Mouse (Mus musculus) neural tube, embryonic 12.5 days (tissue): ENCODE measurements around the gene Gm7030. TPM values are rescaled to one million over a fixed set of nuclear protein-coding genes. Genes with fewer than 3 reads are reported as not detected.
"Not testable (repeated sequence)": the region's sequence is repeated elsewhere in the genome, so short reads cannot be mapped to it uniquely, and the experiment has no call there.

Source experiments
- ATAC-seq: fragments of 200-750 bp; cut with Nextera tagmentation; 2 replicates; pipeline ENCODE4 v1.8.0; 2017; ENCODE audit warnings: low read depth, mild to moderate bottlenecking, moderate TSS enrichment, moderate library complexity; ENCODE audit not compliant: low FRiP score
- H3K27ac ChIP-seq: fragments of 300-500 bp; sonication (generic); 2 replicates; pipeline ENCODE4 v1.5.1; 2016
- H3K27me3 ChIP-seq: fragments of 300-500 bp; sonication (generic); replicated peaks from 2 replicates; pipeline ENCODE4 v1.6.1; 2016; ENCODE audit warnings: mild to moderate bottlenecking
- H3K36me3 ChIP-seq: fragments of 300-500 bp; sonication (generic); 2 replicates; pipeline ENCODE4 v1.6.1; 2016; ENCODE audit warnings: mild to moderate bottlenecking
- H3K4me1 ChIP-seq: fragments of 300-500 bp; sonication (generic); 2 replicates; pipeline ENCODE4 v1.6.1; 2016
- H3K4me2 ChIP-seq: fragments of 300-500 bp; sonication (generic); replicated peaks from 2 replicates; pipeline ENCODE4 v1.6.1; 2016; ENCODE audit warnings: mild to moderate bottlenecking
- H3K4me3 ChIP-seq: fragments of 300-500 bp; sonication (generic); 2 replicates; pipeline ENCODE4 v1.5.1; 2016
- H3K9ac ChIP-seq: fragments of 300-500 bp; sonication (generic); 2 replicates; pipeline ENCODE4 v1.6.1; 2016; ENCODE audit warnings: mild to moderate bottlenecking
- H3K9me3 ChIP-seq: fragments of 300-500 bp; sonication (generic); 2 replicates; pipeline ENCODE4 v1.6.1; 2016; ENCODE audit warnings: mild to moderate bottlenecking
- WGBS: fragments of 180-500 bp; shearing (Covaris S2); methylation state at CpG from one replicate; pipeline ENCODE4 v1.1.7; 2016; 5-methylcytosine and 5-hydroxymethylcytosine counted together
- polyA plus RNA-seq: library from polyadenylated mRNA; unstranded; fragments of >200 nt; fragmentation: Nextera tagmentation; extraction: Ambion mirVana; gene quantifications from 2 replicates; pipeline ENCODE4 v1.2.1, GENCODE M21; 2016

Gm7030 gene
- polyA plus RNA-seq, 1 experiment from 2014 or later = not detected

- WGBS = no CpG with 5 or more reads among the region's 2 CpGs
- H3K4me3 ChIP-seq, H3K27me3 ChIP-seq, H3K4me2 ChIP-seq, H3K36me3 ChIP-seq, ATAC-seq, H3K9ac ChIP-seq, H3K4me1 ChIP-seq, H3K9me3 ChIP-seq, H3K27ac ChIP-seq: not testable (repeated sequence)
These were observed 37.3 kb downstream of the Gm7030 start for GRCm38 (mm10) chr17:36091933-36092332.

- H3K4me2 ChIP-seq, ATAC-seq, H3K27ac ChIP-seq, H3K9me3 ChIP-seq, H3K36me3 ChIP-seq, H3K9ac ChIP-seq, H3K4me3 ChIP-seq: not testable (repeated sequence)
- Histone ChIP-seq H3K27me3 (peaks cover 12% of the 10 kb centered on the region), H3K4me1 (peaks cover 11% of the 10 kb centered on the region)
- WGBS = 74% methylated on average over 1 of the region's 1 CpGs
These were observed 43.2 kb downstream of the Gm7030 start for GRCm38 (mm10) chr17:36085976-36086375.

GRCm38 (mm10) chr17:36083870-36084451 is 45.3 kb downstream of the Gm7030 start:
- peak overlapping the region; percentile 98 for H3K4me2 ChIP-seq
- peak overlapping the region; percentile 64 for H3K9ac ChIP-seq
- H3K36me3 ChIP-seq = no peaks in the 10 kb centered on the region
- peaks cover 12% of the 10 kb centered on the region for H3K27me3 ChIP-seq
- peak overlapping the region; percentile 48 for H3K4me3 ChIP-seq
- H3K4me1 ChIP-seq = peaks cover 11% of the 10 kb centered on the region
- WGBS = 1% methylated on average over 42 of the region's 42 CpGs
- H3K9me3 ChIP-seq = no peaks in the 10 kb centered on the region
- peak; percentile 65 for ATAC-seq
- no peak overlapping the region for H3K27ac ChIP-seq

GRCm38 (mm10) chr17:36083266-36083869 is 45.9 kb downstream of the Gm7030 start:
- Histone ChIP-seq H3K9me3 (no peaks in the 10 kb centered on the region), H3K9ac (peak overlapping the region; percentile 64), H3K4me2 (peak overlapping the region; percentile 98), H3K27me3 (peaks cover 12% of the 10 kb centered on the region), H3K27ac (no peak overlapping the region), H3K4me3 (peak overlapping the region; percentile 48), H3K36me3 (no peaks in the 10 kb centered on the region), H3K4me1 (peaks cover 11% of the 10 kb centered on the region)
- WGBS = under 1% methylated on average over 46 of the region's 46 CpGs
- ATAC-seq = peak; percentile 85

GRCm38 (mm10) chr17:36082519-36083232 is 46.5 kb downstream of the Gm7030 start:
- peak overlapping the region; percentile 98 for H3K4me2 ChIP-seq
- H3K27ac ChIP-seq, H3K9me3 ChIP-seq, ATAC-seq, H3K9ac ChIP-seq, H3K36me3 ChIP-seq: not testable (repeated sequence)
- peaks cover 12% of the 10 kb centered on the region for H3K27me3 ChIP-seq
- H3K4me1 ChIP-seq = peaks cover 11% of the 10 kb centered on the region
- 36% methylated on average over 6 of the region's 6 CpGs for WGBS
- H3K4me3 ChIP-seq = peak overlapping the region; percentile 48; the same call in 1 of the 2 replicates

- H3K9ac ChIP-seq, H3K36me3 ChIP-seq, H3K27ac ChIP-seq, H3K4me3 ChIP-seq, H3K4me2 ChIP-seq, ATAC-seq, H3K9me3 ChIP-seq: not testable (repeated sequence)
- Histone ChIP-seq H3K27me3 (peaks cover 12% of the 10 kb centered on the region), H3K4me1 (peaks cover 11% of the 10 kb centered on the region)
These were observed 47.3 kb downstream of the Gm7030 start for GRCm38 (mm10) chr17:36081901-36082300.

- no peaks in the 10 kb centered on the region for H3K27me3 ChIP-seq
- no peak overlapping the region for H3K4me3 ChIP-seq
- no peak overlapping the region for H3K9ac ChIP-seq
- ATAC-seq = no peak
- no peaks in the 10 kb centered on the region for H3K36me3 ChIP-seq
- H3K4me2 ChIP-seq = no peak overlapping the region
- 20% methylated on average over 2 of the region's 2 CpGs for WGBS
- no peaks in the 10 kb centered on the region for H3K9me3 ChIP-seq
- H3K4me1 ChIP-seq = no peaks in the 10 kb centered on the region
- H3K27ac ChIP-seq = no peak overlapping the region
These were observed 68.4 kb downstream of the Gm7030 start for GRCm38 (mm10) chr17:36060829-36061228.

Other genes with a start within 250 kb of the Gm7030 start
- gene Dhx16, start 249.6 kb downstream of the Gm7030 start, polyA plus RNA-seq = 43.3 and 45.9 TPM in 2 replicates
- gene 2310061I04Rik, start 232.0 kb downstream of the Gm7030 start, polyA plus RNA-seq = 26.8 and 30.3 TPM in 2 replicates
- gene Atat1, start 219.3 kb downstream of the Gm7030 start, polyA plus RNA-seq = 299 and 304 TPM in 2 replicates
- gene Mrps18b, start 213.0 kb downstream of the Gm7030 start, polyA plus RNA-seq = 55.3 and 56.1 TPM in 2 replicates
- gene Ppp1r10, start 213.0 kb downstream of the Gm7030 start, polyA plus RNA-seq = 60.2 and 61.6 TPM in 2 replicates
- 105 and 112 TPM in 2 replicates for gene Abcf1, start 159.7 kb downstream of the Gm7030 start, polyA plus RNA-seq
- gene Gnl1, start 149.6 kb downstream of the Gm7030 start, polyA plus RNA-seq = 53.3 and 53.5 TPM in 2 replicates
- gene Prr3, start 149.2 kb downstream of the Gm7030 start, polyA plus RNA-seq = 50.9 and 56.1 TPM in 2 replicates
- 4.5 and 5.2 TPM in 2 replicates for gene H2-T24, start 108.9 kb downstream of the Gm7030 start, polyA plus RNA-seq
- gene H2-T23, start 96.6 kb downstream of the Gm7030 start, polyA plus RNA-seq = 3.6 and 4.0 TPM in 2 replicates
- 7.4 and 7.7 TPM in 2 replicates for gene H2-T22, start 86.7 kb downstream of the Gm7030 start, polyA plus RNA-seq
- gene Gm6034, start 86.5 kb downstream of the Gm7030 start, polyA plus RNA-seq = not detected in 2 replicates
- not detected in 2 replicates for gene Gm11127, start 71.1 kb downstream of the Gm7030 start, polyA plus RNA-seq
- gene Gm19684, start 7.7 kb downstream of the Gm7030 start, polyA plus RNA-seq = not detected in 2 replicates
- 0.25 TPM in 1 of 2 replicates, not detected in the other for gene Gm8909, start 39.1 kb upstream of the Gm7030 start, polyA plus RNA-seq
- gene H2-T3, start 60.9 kb upstream of the Gm7030 start, polyA plus RNA-seq = not detected in 2 replicates
- gene Rpp21, start 128.6 kb upstream of the Gm7030 start, polyA plus RNA-seq = 84.2 and 94.0 TPM in 2 replicates
- gene Trim39, start 142.8 kb upstream of the Gm7030 start, polyA plus RNA-seq = 25.4 and 27.5 TPM in 2 replicates
- gene H2-M10.2, start 157.1 kb upstream of the Gm7030 start, polyA plus RNA-seq = not detected in 2 replicates
- gene H2-M10.1, start 196.7 kb upstream of the Gm7030 start, polyA plus RNA-seq = not detected in 2 replicates
- not detected in 2 replicates for gene H2-M10.3, start 239.0 kb upstream of the Gm7030 start, polyA plus RNA-seq